Mouse (Mus musculus) gastrocnemius, adult 18-20 months (tissue): ENCODE measurements at regions not wholly inside any gene's neighbourhood (a gene's known extent, or its start where the extent isn't known, plus 50 kb on each side); places are given as distances from the start of the nearest gene placed in this dataset.

Experiments
- DNase-seq: peaks from one replicate; pipeline ENCODE4 v3.0.0; 2021; ENCODE audit warnings: low spot score

GRCm38 (mm10) chr5:44416844-44417589 lies 190.6 kb upstream of the Tapt1 start:
- DNase-seq = no peak

DNA sequence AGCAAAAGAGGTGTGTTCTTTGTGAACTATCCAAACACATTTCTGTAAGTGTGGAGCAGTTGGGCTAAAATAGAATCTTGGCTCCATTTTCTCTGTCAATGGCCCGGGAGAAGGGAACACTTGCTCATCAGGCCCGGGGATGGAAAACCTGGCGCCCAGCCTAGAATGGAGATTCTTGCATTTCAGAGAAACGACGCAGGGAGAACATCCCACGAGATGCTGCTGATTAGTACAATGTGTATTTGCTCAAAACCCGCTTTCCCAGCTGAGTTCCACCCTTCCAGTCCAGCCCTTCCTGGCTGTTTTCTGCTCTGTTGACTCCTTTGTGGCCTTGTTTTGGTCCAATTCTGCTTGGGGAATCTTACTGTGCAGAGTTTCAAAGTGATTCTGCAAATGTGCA lies 188.0 kb upstream of the Tapt1 start:
- DNase-seq = peak; percentile 89

DNA sequence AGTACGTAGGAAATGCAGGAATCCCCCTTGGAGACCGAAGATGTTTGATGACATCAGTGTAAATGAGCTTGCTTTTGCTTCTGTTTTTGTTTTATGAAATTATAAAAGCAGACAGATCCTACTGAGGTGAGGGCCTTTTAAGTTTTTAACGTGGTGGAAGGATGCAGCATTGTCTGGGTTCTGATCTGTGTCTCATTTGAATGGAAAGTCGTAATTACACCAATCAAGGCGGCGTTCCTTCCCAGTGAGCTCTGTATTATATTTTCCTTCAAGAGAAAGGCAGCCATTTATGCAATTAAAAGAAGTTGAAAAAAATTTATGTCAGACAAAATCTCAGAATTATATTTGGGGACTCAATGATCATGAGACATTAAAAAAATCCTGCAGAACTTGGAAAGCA lies 176.9 kb upstream of the Tapt1 start:
- DNase-seq = no peak

- DNase-seq = no peak
Observed at GRCm38 (mm10) chr5:44400573-44401332, 174.3 kb upstream of the Tapt1 start.

GRCm38 (mm10) chr5:44387237-44387810 lies 160.9 kb upstream of the Tapt1 start:
- no peak for DNase-seq

DNA sequence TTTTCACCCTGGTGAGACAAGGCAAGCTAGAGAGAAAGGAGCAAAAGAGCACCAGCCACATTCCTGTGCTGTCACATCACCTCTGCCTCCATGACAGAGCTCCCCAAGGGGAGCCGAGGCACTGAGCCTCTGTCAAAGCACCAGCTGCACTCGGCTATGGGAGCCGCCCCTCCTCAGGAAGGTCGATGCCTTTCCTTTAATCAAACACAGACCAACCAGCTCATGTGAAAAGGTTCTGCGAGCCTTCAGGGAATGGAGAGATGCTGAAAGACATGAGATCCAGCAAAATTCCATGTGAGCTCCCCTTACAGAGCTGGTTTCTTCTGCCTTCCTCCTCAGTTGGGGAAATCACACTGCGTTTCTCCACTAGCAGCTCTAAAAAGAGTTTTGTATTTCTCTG lies 159.8 kb upstream of the Tapt1 start:
- peak; percentile 11 for DNase-seq

DNA sequence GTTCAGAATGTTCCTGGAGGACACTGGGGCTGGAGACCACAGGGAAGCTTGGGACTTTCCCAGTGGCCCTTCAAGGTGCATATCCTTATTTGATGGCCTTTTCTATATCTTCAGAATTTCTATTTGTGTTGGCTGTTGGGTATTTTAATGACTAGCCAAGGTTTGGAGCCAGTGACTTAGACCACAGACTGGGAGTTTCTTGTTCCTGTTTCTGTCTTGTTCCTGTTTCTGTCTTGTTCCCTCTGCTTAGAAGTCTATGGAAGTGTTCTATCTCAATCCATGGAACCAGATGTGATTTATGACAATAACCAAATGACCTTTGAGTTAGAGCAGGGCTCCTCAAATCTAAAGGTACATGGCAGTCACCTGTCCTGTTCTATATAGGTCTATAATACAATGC lies 156.6 kb upstream of the Tapt1 start:
- DNase-seq = no peak

- DNase-seq = no peak
Observed at GRCm38 (mm10) chr5:44370006-44370405, 143.6 kb upstream of the Tapt1 start.

DNA sequence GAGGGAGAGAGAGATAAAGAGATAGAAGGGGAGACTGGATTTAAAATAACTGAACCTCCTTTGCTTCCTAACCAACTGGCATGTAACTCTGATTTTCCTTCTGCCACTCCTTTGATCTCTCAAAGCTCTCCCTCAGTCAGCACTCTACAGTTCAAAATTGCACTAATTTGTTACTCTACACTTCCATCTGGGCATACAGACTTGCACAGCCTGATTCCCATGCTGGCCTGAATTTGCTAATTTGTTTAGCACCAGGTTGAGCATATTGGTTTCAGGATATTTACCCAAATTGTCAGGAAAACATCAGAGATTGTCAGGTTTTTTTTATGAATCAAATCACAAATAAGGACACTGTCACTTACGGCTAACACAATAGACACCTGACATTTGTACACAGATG lies 125.9 kb upstream of the Tapt1 start:
- no peak for DNase-seq

DNA sequence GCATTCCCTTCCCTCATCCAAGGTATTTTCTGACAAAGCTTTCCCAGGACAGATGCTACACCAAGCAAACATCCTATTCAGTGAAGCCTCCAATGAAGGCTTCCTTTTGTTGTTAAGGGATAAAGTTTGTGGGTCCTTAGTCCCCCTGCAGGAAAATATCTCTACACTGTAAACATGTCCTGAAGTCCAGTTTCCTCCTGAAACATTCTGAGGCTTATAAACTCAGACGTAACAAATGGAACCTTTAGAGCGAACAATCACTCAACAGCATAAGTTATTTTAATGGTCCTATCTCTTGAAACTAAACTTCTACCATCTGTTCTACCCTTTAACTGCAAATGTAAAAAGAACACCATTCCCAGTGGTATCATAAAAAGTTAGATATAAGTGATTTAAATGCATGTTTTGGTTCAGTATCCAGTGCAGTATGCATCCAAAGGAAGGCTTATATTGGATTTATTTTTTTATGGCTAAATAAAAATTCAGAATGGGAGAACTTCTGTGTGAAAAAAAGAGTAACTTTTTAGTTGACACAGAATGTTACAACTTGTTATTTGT lies 115.1 kb upstream of the Tapt1 start:
- no peak for DNase-seq

DNA sequence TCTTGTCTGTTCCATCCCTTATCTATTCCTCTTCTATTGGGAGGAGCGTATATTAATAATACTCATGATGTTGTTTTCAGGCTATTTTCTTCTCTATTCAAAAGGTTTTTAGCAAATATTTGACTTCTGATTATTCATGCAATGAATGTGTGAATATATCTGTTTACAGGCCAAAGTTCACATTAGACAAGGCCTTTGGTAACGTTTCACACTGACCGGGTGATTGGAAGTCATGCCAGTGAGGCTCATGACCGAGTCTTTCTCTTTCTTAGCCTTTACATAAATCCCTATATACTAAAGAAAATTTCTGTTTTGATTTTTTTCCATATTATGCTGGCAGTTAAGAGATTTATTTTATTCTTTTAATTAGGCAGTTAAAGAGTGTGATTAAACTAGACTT lies 112.2 kb upstream of the Tapt1 start:
- no peak for DNase-seq

DNA sequence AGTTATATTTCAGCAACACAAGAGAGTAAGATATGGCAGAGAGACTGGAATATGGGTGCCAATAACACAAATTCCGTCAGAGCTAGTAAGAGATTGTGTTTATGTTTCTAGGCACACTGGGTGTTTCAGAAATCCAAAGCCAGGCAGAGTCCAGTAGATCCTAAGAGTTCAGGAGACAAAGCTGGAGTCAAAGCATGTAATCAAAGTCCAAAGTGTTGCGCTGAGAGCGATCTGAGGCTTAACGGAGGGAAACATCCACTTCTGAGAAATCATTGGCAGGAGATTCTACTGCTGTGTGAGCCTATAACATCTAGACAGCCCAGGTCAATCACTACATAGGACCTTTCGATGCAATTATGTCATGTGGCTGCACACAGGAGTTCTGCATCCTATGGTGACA lies 109.3 kb upstream of the Tapt1 start:
- DNase-seq = no peak

GRCm38 (mm10) chr5:44319626-44320025 lies 93.2 kb upstream of the Tapt1 start:
- DNase-seq = no peak

DNA sequence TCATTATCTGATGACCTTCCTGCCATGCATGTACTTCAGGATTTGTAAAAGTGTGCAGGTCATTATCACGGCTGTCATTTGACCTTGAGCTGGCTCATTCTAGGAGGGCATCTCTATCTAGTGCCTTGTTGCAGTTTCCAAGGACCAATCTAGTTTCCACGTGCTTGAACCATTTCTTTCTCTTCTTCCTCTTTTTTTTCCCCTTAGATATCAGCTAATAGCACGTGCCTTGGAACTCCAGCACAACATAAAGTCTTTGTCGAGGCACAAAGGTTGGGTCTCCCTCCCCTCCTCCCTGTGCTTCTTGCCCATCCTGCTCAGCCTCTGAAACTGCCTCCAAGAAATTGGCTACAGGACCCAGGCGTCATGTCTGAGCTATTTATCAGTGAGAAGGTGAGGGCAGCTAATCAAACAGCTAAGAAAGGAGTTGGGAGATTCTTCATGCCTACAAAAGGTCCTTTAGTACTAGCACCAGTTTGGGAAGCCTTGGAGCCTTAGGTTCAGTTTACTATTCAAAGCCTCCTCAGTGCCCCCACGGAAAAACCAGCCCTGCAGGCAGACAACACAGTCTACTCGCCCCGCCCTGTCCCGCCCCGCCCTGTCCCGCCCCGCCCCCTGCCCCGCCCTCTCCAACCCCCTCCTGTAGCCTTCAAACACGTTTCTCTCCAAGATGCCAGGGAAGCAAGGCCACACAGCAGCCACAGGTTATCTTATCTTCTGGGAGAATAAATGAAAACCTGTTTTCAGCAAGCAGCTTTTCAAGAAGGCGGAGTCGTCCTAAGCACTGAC lies 80.5 kb upstream of the Tapt1 start:
- DNase-seq = no peak

- peak; percentile 44 for DNase-seq
Observed at GRCm38 (mm10) chr5:44303886-44304855, 77.7 kb upstream of the Tapt1 start.

DNA sequence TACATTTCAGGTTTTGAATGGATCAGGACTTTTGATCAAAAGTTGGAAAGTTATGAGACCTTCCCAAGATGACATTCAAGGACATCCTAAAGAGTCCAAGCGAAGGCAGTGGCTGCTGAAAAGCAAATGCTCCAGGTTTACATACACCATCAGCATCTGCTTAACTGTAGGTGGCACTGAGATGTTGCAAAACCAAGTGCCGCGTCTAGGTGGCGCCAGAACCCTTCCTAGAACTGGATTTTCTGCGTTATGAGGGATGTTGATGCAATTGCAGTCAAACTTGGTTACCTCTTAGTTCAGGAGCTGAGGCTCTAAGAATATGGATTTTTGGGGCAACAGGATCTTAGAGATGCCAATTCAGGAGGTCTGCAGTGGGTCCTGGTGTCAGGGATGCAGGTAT lies 58.0 kb upstream of the Tapt1 start:
- DNase-seq = peak; percentile 61
